Mouse (Mus musculus): ENCODE measurements around the gene Srrm3. TPM values are rescaled to one million over a fixed set of nuclear protein-coding genes. Genes with fewer than 3 reads are reported as not detected.

Gene Srrm3
- polyA plus RNA-seq, 1 experiment from 2014 or later = 0.21 TPM

- ATAC-seq (replicated peaks; ENCODE audit: insufficient number of reproducible peaks, low FRiP score, low TSS enrichment) = no peak
- Histone ChIP-seq H3K27ac (ENCODE audit: low read depth, low read length) (no peak overlapping the region), H3K4me3 (ENCODE audit: low read depth, low read length) (no peak overlapping the region), H3K36me3 (ENCODE audit: control insufficient read depth, insufficient read depth, low read length) (no peaks in the 10 kb centered on the region), H3K4me1 (ENCODE audit: control insufficient read depth, insufficient read depth, low read length) (peaks cover 4% of the 10 kb centered on the region; the same call in 1 of the 2 replicates), H3K4me2 (no peak overlapping the region), H3K9ac (ENCODE audit: low read depth, low read length) (no peak overlapping the region), H3K27me3 (ENCODE audit: control insufficient read depth, insufficient read depth, low read length) (no peaks in the 10 kb centered on the region), H3K9me3 (replicated peaks; ENCODE audit: control insufficient read depth, low read length) (no peaks in the 10 kb centered on the region)
- 52% methylated on average over 6 of the region's 6 CpGs for WGBS (ENCODE audit: insufficient replicate concordance)
Observed at GRCm38 (mm10) chr5:135884641-135885040, 78.0 kb downstream of the Srrm3 start.

GRCm38 (mm10) chr5:135887675-135888102, 81.0 kb downstream of the Srrm3 start, which contains the start of gene Hspb1:
Gene Hspb1, plus strand, starts transcription at chr5:135887919.
- peak; percentile 77 for ATAC-seq (replicated peaks; ENCODE audit: insufficient number of reproducible peaks, low FRiP score, low TSS enrichment)

GRCm38 (mm10) chr5:135888405-135889215, 81.9 kb downstream of the Srrm3 start:
- Histone ChIP-seq H3K9me3 (replicated peaks; ENCODE audit: control insufficient read depth, low read length) (no peaks in the 10 kb centered on the region), H3K4me3 (ENCODE audit: low read depth, low read length) (peak overlapping the region; percentile 64), H3K9ac (ENCODE audit: low read depth, low read length) (peak overlapping the region; percentile 82), H3K4me2 (peak overlapping the region; percentile 56), H3K27ac (ENCODE audit: low read depth, low read length) (peak overlapping the region; percentile 70), H3K36me3 (ENCODE audit: control insufficient read depth, insufficient read depth, low read length) (no peaks in the 10 kb centered on the region), H3K4me1 (ENCODE audit: control insufficient read depth, insufficient read depth, low read length) (peaks cover 5% of the 10 kb centered on the region; the same call in 1 of the 2 replicates), H3K27me3 (ENCODE audit: control insufficient read depth, insufficient read depth, low read length) (peaks cover 7% of the 10 kb centered on the region)
- WGBS (ENCODE audit: insufficient replicate concordance) = 1% methylated on average over 30 of the region's 30 CpGs
- ATAC-seq (replicated peaks; ENCODE audit: insufficient number of reproducible peaks, low FRiP score, low TSS enrichment) = no peak

More at GRCm38 (mm10) chr5:135887675-135888102, 81.0 kb downstream of the Srrm3 start, which contains the start of gene Hspb1:
- peaks cover 6% of the 10 kb centered on the region for H3K27me3 ChIP-seq (ENCODE audit: control insufficient read depth, insufficient read depth, low read length)
- under 1% methylated on average over 24 of the region's 24 CpGs for WGBS (ENCODE audit: insufficient replicate concordance)
- peak within 1 kb of the TSS; percentile 64 for H3K4me3 ChIP-seq (ENCODE audit: low read depth, low read length)
- H3K36me3 ChIP-seq (ENCODE audit: control insufficient read depth, insufficient read depth, low read length) = no peaks in the 10 kb centered on the region
- no peaks in the 10 kb centered on the region for H3K9me3 ChIP-seq (replicated peaks; ENCODE audit: control insufficient read depth, low read length)
- H3K27ac ChIP-seq (ENCODE audit: low read depth, low read length) = peak within 1 kb of the TSS; percentile 81
- H3K9ac ChIP-seq (ENCODE audit: low read depth, low read length) = peak within 1 kb of the TSS; percentile 82
- peaks cover 3% of the 10 kb centered on the region; the same call in 1 of the 2 replicates for H3K4me1 ChIP-seq (ENCODE audit: control insufficient read depth, insufficient read depth, low read length)
- peak within 1 kb of the TSS; percentile 61 for H3K4me2 ChIP-seq

GRCm38 (mm10) chr5:135890323-135890722, 83.6 kb downstream of the Srrm3 start:
- H3K9me3 ChIP-seq (replicated peaks; ENCODE audit: control insufficient read depth, low read length) = no peaks in the 10 kb centered on the region
- WGBS (ENCODE audit: insufficient replicate concordance) = 48% methylated on average over 4 of the region's 4 CpGs
- H3K9ac ChIP-seq (ENCODE audit: low read depth, low read length) = no peak overlapping the region
- H3K27me3 ChIP-seq (ENCODE audit: control insufficient read depth, insufficient read depth, low read length) = peaks cover 7% of the 10 kb centered on the region
- H3K4me2 ChIP-seq = no peak overlapping the region
- H3K4me1 ChIP-seq (ENCODE audit: control insufficient read depth, insufficient read depth, low read length) = peaks cover 5% of the 10 kb centered on the region; the same call in 1 of the 2 replicates
- no peak overlapping the region for H3K27ac ChIP-seq (ENCODE audit: low read depth, low read length)
- no peaks in the 10 kb centered on the region for H3K36me3 ChIP-seq (ENCODE audit: control insufficient read depth, insufficient read depth, low read length)
- no peak overlapping the region for H3K4me3 ChIP-seq (ENCODE audit: low read depth, low read length)
- ATAC-seq (replicated peaks; ENCODE audit: insufficient number of reproducible peaks, low FRiP score, low TSS enrichment) = no peak

- Histone ChIP-seq H3K27me3 (ENCODE audit: control insufficient read depth, insufficient read depth, low read length) (peaks cover 7% of the 10 kb centered on the region), H3K27ac (ENCODE audit: low read depth, low read length) (no peak overlapping the region), H3K4me1 (ENCODE audit: control insufficient read depth, insufficient read depth, low read length) (peaks cover 5% of the 10 kb centered on the region; the same call in 1 of the 2 replicates), H3K4me3 (ENCODE audit: low read depth, low read length) (no peak overlapping the region), H3K36me3 (ENCODE audit: control insufficient read depth, insufficient read depth, low read length) (no peaks in the 10 kb centered on the region), H3K9ac (ENCODE audit: low read depth, low read length) (no peak overlapping the region), H3K9me3 (replicated peaks; ENCODE audit: control insufficient read depth, low read length) (no peaks in the 10 kb centered on the region), H3K4me2 (no peak overlapping the region)
- 42% methylated on average over 3 of the region's 3 CpGs for WGBS (ENCODE audit: insufficient replicate concordance)
- ATAC-seq (replicated peaks; ENCODE audit: insufficient number of reproducible peaks, low FRiP score, low TSS enrichment) = no peak
Observed at GRCm38 (mm10) chr5:135890920-135891319, 84.2 kb downstream of the Srrm3 start.

- no peaks in the 10 kb centered on the region for H3K9me3 ChIP-seq (replicated peaks; ENCODE audit: control insufficient read depth, low read length)
- peaks cover 2% of the 10 kb centered on the region; the same call in 1 of the 2 replicates for H3K4me1 ChIP-seq (ENCODE audit: control insufficient read depth, insufficient read depth, low read length)
- no peak overlapping the region for H3K9ac ChIP-seq (ENCODE audit: low read depth, low read length)
- WGBS (ENCODE audit: insufficient replicate concordance) = 38% methylated on average over 9 of the region's 9 CpGs
- peaks cover 7% of the 10 kb centered on the region for H3K27me3 ChIP-seq (ENCODE audit: control insufficient read depth, insufficient read depth, low read length)
- no peak overlapping the region for H3K4me3 ChIP-seq (ENCODE audit: low read depth, low read length)
- no peak overlapping the region; the same call in 1 of the 2 replicates for H3K27ac ChIP-seq (ENCODE audit: low read depth, low read length)
- no peak overlapping the region for H3K4me2 ChIP-seq
- ATAC-seq (replicated peaks; ENCODE audit: insufficient number of reproducible peaks, low FRiP score, low TSS enrichment) = no peak
- H3K36me3 ChIP-seq (ENCODE audit: control insufficient read depth, insufficient read depth, low read length) = no peaks in the 10 kb centered on the region
Observed at GRCm38 (mm10) chr5:135892589-135893351, 86.1 kb downstream of the Srrm3 start.

- H3K4me2 ChIP-seq = no peak overlapping the region
- no peak overlapping the region for H3K27ac ChIP-seq (ENCODE audit: low read depth, low read length)
- 47% methylated on average over 6 of the region's 6 CpGs for WGBS (ENCODE audit: insufficient replicate concordance)
- no peaks in the 10 kb centered on the region for H3K9me3 ChIP-seq (replicated peaks; ENCODE audit: control insufficient read depth, low read length)
- H3K36me3 ChIP-seq (ENCODE audit: control insufficient read depth, insufficient read depth, low read length) = no peaks in the 10 kb centered on the region
- H3K27me3 ChIP-seq (ENCODE audit: control insufficient read depth, insufficient read depth, low read length) = peaks cover 7% of the 10 kb centered on the region
- no peak overlapping the region for H3K4me3 ChIP-seq (ENCODE audit: low read depth, low read length)
- H3K4me1 ChIP-seq (ENCODE audit: control insufficient read depth, insufficient read depth, low read length) = 0 out of 2 replicates have a peak, but pooled peaks cover 2% of the 10 kb centered on the region
- H3K9ac ChIP-seq (ENCODE audit: low read depth, low read length) = no peak overlapping the region
- ATAC-seq (replicated peaks; ENCODE audit: insufficient number of reproducible peaks, low FRiP score, low TSS enrichment) = 0 out of 2 replicates have a peak, but pooled peaks have one; percentile 50
Observed at GRCm38 (mm10) chr5:135894958-135895357, 88.3 kb downstream of the Srrm3 start.

GRCm38 (mm10) chr5:135898028-135898427, 91.3 kb downstream of the Srrm3 start:
- Histone ChIP-seq H3K4me3 (ENCODE audit: low read depth, low read length) (no peak overlapping the region), H3K4me2 (no peak overlapping the region), H3K27ac (ENCODE audit: low read depth, low read length) (no peak overlapping the region), H3K9ac (ENCODE audit: low read depth, low read length) (no peak overlapping the region), H3K36me3 (ENCODE audit: control insufficient read depth, insufficient read depth, low read length) (no peaks in the 10 kb centered on the region), H3K9me3 (replicated peaks; ENCODE audit: control insufficient read depth, low read length) (no peaks in the 10 kb centered on the region), H3K27me3 (ENCODE audit: control insufficient read depth, insufficient read depth, low read length) (no peaks in the 10 kb centered on the region), H3K4me1 (ENCODE audit: control insufficient read depth, insufficient read depth, low read length) (peaks cover 1% of the 10 kb centered on the region; the same call in 1 of the 2 replicates)
- no peak for ATAC-seq (replicated peaks; ENCODE audit: insufficient number of reproducible peaks, low FRiP score, low TSS enrichment)
- 17% methylated on average over 3 of the region's 3 CpGs for WGBS (ENCODE audit: insufficient replicate concordance)

Data from heart, embryonic 11.5 days (tissue).